Mouse (Mus musculus) adipose tissue, adult 10 weeks (tissue): Measurements from ENCODE around the gene Ets2. TPM values are rescaled to one million over a fixed set of nuclear protein-coding genes. Genes with fewer than 3 reads are reported as not detected.

ENCODE experiments used
- polyA plus RNA-seq: library from polyadenylated mRNA; stranded (reverse); fragments of 350-450 nt; fragmentation: Illumina TruSeq; extraction: RNeasy Lipid Tissue Mini Kit (QIAGEN cat#74804); gene quantifications from one replicate; pipeline ENCODE4 v1.2.3, GENCODE M21; 2014; ENCODE audit warnings: low read depth, low replicate concordance

Ets2 gene
- polyA plus RNA-seq: 30.1 TPM

DNA sequence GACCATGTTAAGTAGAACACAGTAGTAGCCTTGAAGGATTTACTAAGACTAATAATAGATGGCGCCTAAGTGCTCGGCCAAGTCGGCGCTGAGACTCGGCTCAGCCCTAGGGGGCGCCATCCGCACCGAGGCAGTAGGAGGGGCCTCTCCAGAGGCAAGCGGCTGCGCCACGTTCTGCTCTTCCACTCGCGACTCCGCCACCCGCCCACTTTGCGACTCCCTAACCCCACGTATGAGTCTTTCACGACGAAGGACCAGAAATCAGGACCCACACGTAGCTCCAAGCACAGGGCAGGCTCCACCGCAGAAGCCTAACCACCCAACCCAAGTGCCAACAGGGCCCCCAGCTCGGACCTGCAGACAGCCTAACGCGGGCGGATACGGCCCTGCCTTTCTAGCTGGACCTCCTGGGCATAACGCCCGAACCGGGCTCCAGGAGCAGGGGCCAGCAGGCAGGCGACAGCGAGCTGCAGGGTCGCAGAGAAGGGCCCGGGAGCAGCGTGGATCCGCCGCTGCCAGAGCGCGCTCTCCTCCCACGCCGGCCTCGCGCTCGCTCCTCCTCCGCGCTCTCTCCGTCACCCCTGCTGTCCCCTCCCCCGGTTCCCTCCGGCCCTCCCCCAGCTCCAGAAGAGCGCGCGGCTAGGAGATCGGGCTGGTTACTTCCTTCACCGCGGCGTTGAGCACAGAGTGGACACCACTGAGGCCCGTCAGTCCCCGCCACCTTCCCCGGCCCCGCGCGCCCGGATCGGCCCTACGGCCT, at the start of gene Ets2:
Ets2 (plus strand) TSS at position 274 of the 760 bp plus-strand sequence.

Other genes with a start within 250 kb of the Ets2 start
- 11.2 TPM for gene Erg, start 115.5 kb upstream of the Ets2 start, polyA plus RNA-seq